Mouse (Mus musculus) telencephalon, adult 2 months (tissue): ENCODE measurements around the gene Sbk2.

Experiments
- DNase-seq: peaks from one replicate; pipeline ENCODE4 v3.0.0-alpha.2; 2011; ENCODE audit warnings: low read depth, low spot score

The Sbk2 gene

DNA sequence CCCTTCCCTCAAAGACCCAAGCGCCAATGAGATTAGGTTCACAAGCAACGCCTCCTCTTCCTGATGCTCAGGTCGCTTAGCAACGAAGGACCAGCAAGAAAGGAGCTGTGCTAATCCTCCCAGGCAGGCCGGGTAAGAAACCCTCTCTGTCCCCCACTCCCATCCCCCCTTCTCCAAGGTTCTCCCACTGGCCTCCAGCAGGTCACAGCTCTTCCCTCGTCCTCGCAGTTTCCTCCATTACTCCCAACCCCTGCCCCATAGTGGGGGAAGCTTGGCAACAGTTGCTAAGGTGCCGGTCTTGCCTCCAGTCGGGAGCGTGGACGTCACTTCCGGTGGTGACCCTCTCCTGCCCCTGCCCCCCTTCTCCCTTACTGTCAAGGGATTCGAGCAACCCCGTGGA, 41.7 kb downstream of the Sbk2 start:
- DNase-seq: peak; percentile 90

- peak; percentile 55 for DNase-seq
Observed at GRCm38 (mm10) chr7:4921824-4922482, 42.3 kb downstream of the Sbk2 start, which contains the start of gene Nat14. Gene Nat14, plus strand, starts transcription at chr7:4922028.

DNA sequence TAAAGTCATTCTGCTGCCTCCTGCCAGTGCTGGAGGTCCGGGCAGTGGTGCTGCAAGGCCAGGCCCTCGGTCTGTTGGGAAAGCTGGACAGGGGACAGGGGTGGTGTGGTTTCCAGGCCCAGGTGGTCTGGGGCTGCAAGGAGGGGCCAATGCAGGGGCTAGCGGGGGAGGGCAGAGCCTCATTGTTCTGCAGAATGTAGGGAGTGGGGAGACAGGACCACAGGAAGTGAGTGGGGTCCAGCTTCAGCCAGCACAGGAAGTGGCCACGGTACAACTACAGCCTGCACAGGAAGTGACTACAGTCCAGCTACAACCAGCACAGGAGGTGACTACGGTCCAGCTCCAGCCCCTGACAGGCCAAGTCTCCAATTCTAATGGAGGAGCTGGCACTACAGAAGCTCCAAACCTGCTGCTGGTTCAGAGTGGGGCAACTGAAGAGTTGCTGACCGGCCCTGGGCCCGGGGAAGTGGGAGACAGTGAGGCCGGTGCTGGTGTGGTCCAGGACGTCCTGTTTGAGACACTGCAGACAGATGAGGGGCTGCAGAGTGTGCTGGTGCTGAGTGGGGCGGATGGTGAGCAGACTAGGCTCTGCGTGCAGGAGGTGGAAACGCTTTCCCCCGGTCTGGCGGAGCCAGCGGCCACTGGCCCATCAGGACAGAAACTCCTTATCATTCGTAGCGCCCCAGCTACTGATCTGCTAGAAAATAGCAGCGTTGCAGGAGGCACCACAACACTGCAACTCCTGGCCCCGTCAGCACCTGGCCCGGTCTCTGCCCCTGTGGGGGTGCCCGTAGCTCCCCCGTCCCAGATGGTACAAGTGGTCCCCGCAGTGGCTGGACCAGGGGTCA, 43.0 kb downstream of the Sbk2 start:
- DNase-seq: no peak

DNA sequence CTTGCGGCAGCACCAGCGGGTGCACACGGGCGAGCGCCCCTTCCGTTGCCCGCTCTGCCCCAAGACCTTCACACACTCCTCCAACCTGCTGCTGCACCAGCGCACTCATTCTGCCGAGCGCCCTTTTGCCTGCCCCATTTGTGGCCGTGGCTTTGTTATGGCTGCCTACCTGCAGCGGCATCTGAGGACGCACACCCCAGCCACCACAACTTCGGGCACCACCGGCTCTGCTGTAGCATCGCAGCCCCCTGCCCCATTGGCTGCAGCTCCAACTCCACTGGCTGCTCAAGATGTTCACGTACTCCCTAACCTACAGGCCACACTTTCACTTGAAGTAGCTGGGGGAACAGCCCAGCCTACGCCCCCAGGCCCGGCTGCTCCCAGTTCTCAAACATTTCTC, 43.7 kb downstream of the Sbk2 start:
- DNase-seq: no peak

DNA sequence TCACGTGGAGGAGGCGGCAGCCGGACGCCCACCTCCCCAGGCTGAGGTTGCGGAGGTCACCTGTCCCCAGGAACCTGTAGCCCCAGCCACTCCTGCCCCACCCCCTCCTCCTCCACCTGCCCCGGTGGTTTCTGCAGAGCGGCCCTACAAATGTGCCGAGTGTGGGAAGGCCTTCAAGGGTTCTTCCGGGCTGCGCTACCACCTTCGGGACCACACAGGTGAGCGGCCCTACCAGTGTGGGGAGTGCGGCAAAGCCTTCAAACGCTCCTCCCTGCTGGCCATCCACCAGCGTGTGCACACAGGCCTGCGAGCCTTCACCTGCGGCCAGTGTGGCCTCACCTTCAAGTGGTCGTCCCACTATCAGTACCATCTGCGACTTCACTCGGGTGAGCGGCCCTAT, 44.2 kb downstream of the Sbk2 start:
- DNase-seq: no peak

GRCm38 (mm10) chr7:4919096-4919495, 45.1 kb downstream of the Sbk2 start:
- DNase-seq: no peak

DNA sequence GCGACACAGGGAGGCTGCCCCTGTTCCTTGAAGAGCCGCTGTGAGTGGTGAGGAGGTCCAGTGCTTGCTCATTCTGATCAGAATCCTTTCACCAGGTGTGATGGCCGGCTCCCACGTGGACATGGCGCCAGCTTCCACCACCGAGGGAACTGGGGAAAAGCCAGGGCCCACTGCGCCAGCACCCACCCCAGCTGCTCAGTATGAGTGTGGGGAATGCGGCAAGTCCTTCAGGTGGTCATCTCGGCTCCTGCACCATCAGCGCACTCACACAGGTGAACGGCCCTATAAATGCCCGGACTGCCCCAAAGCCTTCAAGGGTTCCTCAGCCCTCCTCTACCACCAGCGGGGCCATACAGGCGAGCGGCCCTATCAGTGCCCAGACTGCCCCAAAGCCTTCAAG, 45.5 kb downstream of the Sbk2 start:
- no peak for DNase-seq

- DNase-seq: no peak
Observed at GRCm38 (mm10) chr7:4917494-4917893, 46.7 kb downstream of the Sbk2 start.

DNA sequence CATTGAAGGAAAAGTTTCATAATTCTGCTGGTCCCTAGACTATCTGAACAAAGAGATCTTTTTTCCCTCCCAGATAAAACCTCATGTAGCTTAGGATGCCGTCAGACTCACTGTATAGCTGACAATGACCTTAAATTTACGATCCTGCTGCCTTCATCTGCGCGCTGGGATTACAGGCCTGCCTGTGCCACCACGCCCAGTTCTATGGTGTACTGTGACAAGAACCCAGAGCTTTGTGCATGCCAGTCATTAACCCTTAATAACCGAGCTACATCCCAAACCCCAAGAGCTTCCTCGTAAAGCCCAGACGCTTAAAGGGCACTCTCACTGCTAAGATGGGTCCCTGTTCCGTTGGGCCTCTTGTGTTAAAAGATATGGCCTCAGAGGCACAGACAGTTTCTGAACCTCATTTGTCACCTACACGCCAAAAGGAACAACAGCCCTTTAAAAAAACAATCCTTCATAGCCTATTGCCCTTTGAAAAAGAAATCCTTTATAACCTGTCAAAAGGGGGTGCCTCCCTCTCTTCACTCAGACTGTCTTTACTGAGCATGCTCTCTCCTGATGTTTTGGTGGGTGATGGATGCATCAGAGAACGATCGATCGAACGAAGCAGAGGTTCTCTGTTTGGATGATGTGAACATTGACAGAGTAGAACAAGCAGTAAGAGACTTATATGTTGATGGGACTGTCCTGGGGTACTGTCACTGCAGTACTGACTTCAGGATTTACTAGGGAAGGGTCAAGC, 48.4 kb downstream of the Sbk2 start:
- no peak for DNase-seq

- peak; percentile 94 for DNase-seq
Observed at GRCm38 (mm10) chr7:4915007-4915665, 49.1 kb downstream of the Sbk2 start, which contains the start of gene Zfp628. Gene Zfp628, plus strand, starts transcription at chr7:4915217.

GRCm38 (mm10) chr7:4912248-4912647, 52.0 kb downstream of the Sbk2 start:
- no peak for DNase-seq

DNA sequence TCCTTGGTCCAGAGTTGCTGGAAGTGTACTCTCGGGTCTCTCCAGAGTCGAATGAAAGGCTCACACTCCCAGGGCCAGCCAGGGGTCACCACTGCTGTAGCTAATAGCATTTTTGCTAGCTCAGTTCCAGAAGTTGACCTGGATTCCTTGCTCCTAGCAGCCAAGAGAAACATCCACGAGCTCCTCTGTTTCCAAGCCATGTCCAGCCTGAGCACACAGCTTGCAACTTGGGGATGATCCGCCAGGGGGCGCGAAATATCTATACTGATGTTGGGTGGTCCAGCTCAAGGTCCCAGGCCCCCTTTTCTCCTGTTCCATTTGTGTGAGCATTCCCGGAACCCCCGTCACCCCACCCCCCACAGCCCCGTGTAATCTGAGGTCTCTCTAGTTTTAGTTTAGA, 52.6 kb downstream of the Sbk2 start:
- no peak for DNase-seq

- no peak for DNase-seq
Observed at GRCm38 (mm10) chr7:4906466-4906950, 57.7 kb downstream of the Sbk2 start, which contains the start of gene Gm36210. Gene Gm36210, minus strand, starts transcription at chr7:4906516.

- DNase-seq: no peak
Observed at GRCm38 (mm10) chr7:4902404-4902803, 61.8 kb downstream of the Sbk2 start.

GRCm38 (mm10) chr7:4901171-4901570, 63.0 kb downstream of the Sbk2 start:
- DNase-seq: no peak

GRCm38 (mm10) chr7:4900523-4900851, 63.7 kb downstream of the Sbk2 start:
- DNase-seq: no peak

DNA sequence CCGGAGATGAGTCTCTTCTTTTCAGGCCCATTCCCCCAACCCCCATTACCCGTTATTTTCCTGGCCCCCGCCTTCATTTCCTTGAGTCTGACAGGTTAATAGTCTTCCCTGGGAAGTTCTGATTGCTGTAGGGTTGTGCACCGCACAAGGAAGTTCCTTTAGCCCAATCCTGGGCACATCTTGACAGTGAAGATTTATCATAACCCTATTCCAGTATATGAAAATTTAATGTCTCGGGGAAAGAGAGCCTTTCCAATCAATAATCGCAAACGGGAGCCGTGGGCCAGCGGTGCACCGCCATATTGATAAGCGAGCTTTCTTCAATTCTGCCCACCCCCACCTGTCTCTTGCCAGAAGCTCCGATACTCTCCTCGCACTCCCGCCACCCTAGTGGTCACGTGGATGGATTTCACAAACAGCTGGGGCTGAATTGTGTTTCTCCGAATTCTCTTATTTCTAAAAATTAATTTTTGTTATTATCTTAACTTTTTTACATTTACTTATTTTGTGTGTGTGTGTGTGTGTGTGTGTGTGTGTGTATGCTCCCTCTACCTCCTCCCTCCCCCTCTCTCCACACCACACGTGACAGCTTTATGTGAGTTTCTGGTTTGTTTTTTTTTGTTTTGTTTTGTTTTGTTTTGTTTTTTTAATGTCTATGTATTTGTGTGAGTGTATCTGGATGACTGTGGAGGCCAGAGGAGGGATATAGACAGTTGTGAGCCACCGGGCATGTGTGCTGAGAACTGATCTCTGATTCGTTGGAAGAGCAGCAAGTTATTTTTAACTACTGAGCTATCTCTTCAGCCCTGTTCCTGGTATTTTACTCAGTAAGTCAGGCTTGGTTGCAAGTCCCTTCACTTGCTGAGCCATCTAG, 64.3 kb downstream of the Sbk2 start:
- peak; percentile 44 for DNase-seq

GRCm38 (mm10) chr7:4898851-4899648, 65.2 kb downstream of the Sbk2 start:
- no peak for DNase-seq

- no peak for DNase-seq
Observed at GRCm38 (mm10) chr7:4895186-4895585, 69.0 kb downstream of the Sbk2 start.
